ENCODE assay signal across 20 mouse cellular contexts in genomic region chr17:23850028-23850427, GRCm38 (mm10). TPM values are rescaled to one million over a fixed set of nuclear protein-coding genes. Genes with fewer than 3 reads are reported as not detected.
A peak's percentile ranks its signal among the peaks of the same experiment; 100 is the strongest.
DNase-seq lines count a peak whose midpoint lies in the region; ATAC-seq and TF ChIP-seq lines count a peak whose summit lies in the region.
"Had no signal": no experiment of that assay in that cellular context is flagged by ENCODE, and none has a peak within 500 bp of the region (broad histone marks: within the 10 kb centered on the region; RNA-seq: fewer than 3 reads in every experiment).

No protein-coding gene starts in this region.

- no peaks in the 10 kb centered on the region for H3K36me3 ChIP-seq in hindbrain, postnatal 0 days (ENCODE audit: insufficient read depth, low read length)
- no peaks in the 10 kb centered on the region for H3K36me3 ChIP-seq in hindbrain, embryonic 11.5 days (ENCODE audit: control insufficient read depth, insufficient read depth, low read length)
- H3K36me3 ChIP-seq in lung, embryonic 14.5 days (ENCODE audit: insufficient read depth), result no peaks in the 10 kb centered on the region
- H3K36me3 ChIP-seq in E14TG2a.4 (ENCODE audit: insufficient read depth, low read length), result no peaks in the 10 kb centered on the region
- no peaks in the 10 kb centered on the region for H3K36me3 ChIP-seq in hindbrain, embryonic 10.5 days
- H3K36me3 ChIP-seq: forebrain, embryonic 12.5 days; limb, embryonic 13.5 days; midbrain, embryonic 15.5 days had no signal

- no peak overlapping the region for H3K9ac ChIP-seq in hindbrain, postnatal 0 days (replicated peaks; ENCODE audit: low read length)
- no peak overlapping the region for H3K9ac ChIP-seq in hindbrain, embryonic 11.5 days (ENCODE audit: low read depth, low read length)
- H3K9ac ChIP-seq in lung, embryonic 14.5 days, result no peak overlapping the region
- H3K9ac ChIP-seq: forebrain, embryonic 12.5 days; limb, embryonic 13.5 days; midbrain, embryonic 15.5 days had no signal

- H3K27me3 ChIP-seq in hindbrain, postnatal 0 days (ENCODE audit: insufficient read depth, low read length), result no peaks in the 10 kb centered on the region
- H3K27me3 ChIP-seq in hindbrain, embryonic 11.5 days (ENCODE audit: control insufficient read depth, insufficient read depth, low read length), result no peaks in the 10 kb centered on the region
- H3K27me3 ChIP-seq in lung, embryonic 14.5 days (ENCODE audit: insufficient read depth, low read length), result no peaks in the 10 kb centered on the region
- H3K27me3 ChIP-seq in E14TG2a.4 (ENCODE audit: insufficient read depth, low read length), result no peaks in the 10 kb centered on the region; the same call in 1 of the 2 replicates
- no peaks in the 10 kb centered on the region for H3K27me3 ChIP-seq in hindbrain, embryonic 10.5 days (ENCODE audit: insufficient read depth, poor library complexity, severe bottlenecking)
- H3K27me3 ChIP-seq: limb, embryonic 13.5 days; midbrain, embryonic 15.5 days had no signal

- no peak overlapping the region for H3K4me2 ChIP-seq in hindbrain, postnatal 0 days (ENCODE audit: low read depth, low read length)
- H3K4me2 ChIP-seq in hindbrain, embryonic 11.5 days (replicated peaks; ENCODE audit: low read depth, low read length), result no peak overlapping the region
- no peak overlapping the region for H3K4me2 ChIP-seq in lung, embryonic 14.5 days
- H3K4me2 ChIP-seq: forebrain, embryonic 12.5 days; limb, embryonic 13.5 days; midbrain, embryonic 15.5 days had no signal

- TF ChIP-seq CTCF in hindbrain, postnatal 0 days (IDR thresholded peaks at IDR 0.05; ENCODE audit: low read depth), result peak; percentile 27; the same call in 1 of the 2 replicates
- TF ChIP-seq CTCF in lung, embryonic 14.5 days (IDR thresholded peaks at IDR 0.05; ENCODE audit: low read depth), result peak; percentile 28
- peak; percentile 27 for TF ChIP-seq CTCF in E14TG2a.4 (conservative IDR thresholded peaks at IDR 0.05; ENCODE audit: low read length)

- WGBS in hindbrain, postnatal 0 days, result 69% methylated on average over 2 of the region's 2 CpGs
- 59% methylated on average over 2 of the region's 2 CpGs for WGBS in hindbrain, embryonic 11.5 days
- 61% methylated on average over 2 of the region's 2 CpGs for WGBS in lung, embryonic 14.5 days
- WGBS in hindbrain, embryonic 10.5 days, result 63% methylated on average over 2 of the region's 2 CpGs

- no peak overlapping the region for H3K4me3 ChIP-seq in hindbrain, postnatal 0 days (ENCODE audit: low read length)
- H3K4me3 ChIP-seq in hindbrain, embryonic 11.5 days (ENCODE audit: low read depth, low read length), result no peak overlapping the region
- H3K4me3 ChIP-seq in lung, embryonic 14.5 days (ENCODE audit: low read depth, low read length), result no peak overlapping the region
- no peak overlapping the region for H3K4me3 ChIP-seq in E14TG2a.4 (replicated peaks; ENCODE audit: low read length)
- no peak overlapping the region for H3K4me3 ChIP-seq in hindbrain, embryonic 10.5 days
- H3K4me3 ChIP-seq: forebrain, embryonic 12.5 days; limb, embryonic 13.5 days; midbrain, embryonic 15.5 days had no signal

- H3K4me1 ChIP-seq in hindbrain, postnatal 0 days (ENCODE audit: insufficient read depth, low read length), result no peaks in the 10 kb centered on the region
- H3K4me1 ChIP-seq in hindbrain, embryonic 11.5 days (replicated peaks; ENCODE audit: control insufficient read depth, insufficient read depth, low read length), result no peaks in the 10 kb centered on the region
- no peaks in the 10 kb centered on the region for H3K4me1 ChIP-seq in lung, embryonic 14.5 days (ENCODE audit: insufficient read depth)
- 0 out of 2 replicates have a peak, but pooled peaks cover 3% of the 10 kb centered on the region for H3K4me1 ChIP-seq in E14TG2a.4 (replicated peaks; ENCODE audit: low read depth, low read length)
- H3K4me1 ChIP-seq in hindbrain, embryonic 10.5 days (replicated peaks), result no peaks in the 10 kb centered on the region
- H3K4me1 ChIP-seq: forebrain, embryonic 12.5 days; limb, embryonic 13.5 days; midbrain, embryonic 15.5 days had no signal

- no peak for DNase-seq in hindbrain, postnatal 0 days (ENCODE audit: low spot score)
- no peak for DNase-seq in hindbrain, embryonic 11.5 days (ENCODE audit: low spot score)
- DNase-seq in lung, embryonic 14.5 days, result no peak
- DNase-seq in lung, postnatal 14 days, result no peak
- DNase-seq in gastrocnemius, postnatal 25 days, result no peak
- no peak for DNase-seq in hindbrain, embryonic 10.5 days (ENCODE audit: low spot score)
- DNase-seq: cerebellum, postnatal 14 days; kidney, postnatal 10 days; layer of hippocampus, adult 9-11 months; lung, adult 2 months; thymus, postnatal 36 days had no signal

- H3K27ac ChIP-seq in hindbrain, postnatal 0 days, result no peak overlapping the region
- no peak overlapping the region for H3K27ac ChIP-seq in hindbrain, embryonic 11.5 days (ENCODE audit: low read depth, low read length)
- no peak overlapping the region for H3K27ac ChIP-seq in lung, embryonic 14.5 days (ENCODE audit: low read depth)
- no peak overlapping the region for H3K27ac ChIP-seq in hindbrain, embryonic 10.5 days
- H3K27ac ChIP-seq: forebrain, embryonic 12.5 days; limb, embryonic 13.5 days; midbrain, embryonic 15.5 days had no signal

- no peaks in the 10 kb centered on the region for H3K9me3 ChIP-seq in hindbrain, postnatal 0 days (ENCODE audit: low read length)
- H3K9me3 ChIP-seq in hindbrain, embryonic 11.5 days (ENCODE audit: control insufficient read depth, low read length), result no peaks in the 10 kb centered on the region
- no peaks in the 10 kb centered on the region for H3K9me3 ChIP-seq in lung, embryonic 14.5 days (ENCODE audit: low read depth, low read length)
- no peaks in the 10 kb centered on the region for H3K9me3 ChIP-seq in E14TG2a.4 (ENCODE audit: low read length)
- no peaks in the 10 kb centered on the region for H3K9me3 ChIP-seq in hindbrain, embryonic 10.5 days
- H3K9me3 ChIP-seq: forebrain, embryonic 12.5 days; limb, embryonic 13.5 days; midbrain, embryonic 15.5 days had no signal

- ATAC-seq in hindbrain, postnatal 0 days, result no peak
- no peak for ATAC-seq in hindbrain, embryonic 11.5 days (ENCODE audit: low FRiP score)
- ATAC-seq in lung, embryonic 14.5 days (ENCODE audit: insufficient read depth), result no peak
- ATAC-seq in megakaryocyte progenitor cell, adult 5-6 weeks (replicated peaks; ENCODE audit: poor library complexity), result 0 out of 2 replicates have a peak, but pooled peaks have one; percentile 49
- ATAC-seq: midbrain, embryonic 15.5 days had no signal

RNA-seq across cellular contexts. Expression of gene Prss41, which starts 6.1 kb away (rescaled TPM):
- total RNA-seq in hindbrain, postnatal 0 days (2014; rRNA removed), result 0.37 TPM in 1 of 2 replicates, not detected in the other
- 0.90 and 1.3 TPM in 2 replicates for polyA plus RNA-seq in hindbrain, postnatal 0 days (2015; fragmentation: Nextera tagmentation; extraction: Ambion mirVana)
- 0.92 and 1.6 TPM in 2 replicates for polyA plus RNA-seq in hindbrain, embryonic 11.5 days (2014; fragmentation: Nextera tagmentation; extraction: Ambion mirVana)
- polyA plus RNA-seq in lung, embryonic 14.5 days (2014; fragmentation: Nextera tagmentation; extraction: Ambion mirVana), result 1.0 and 1.4 TPM in 2 replicates
- 0.35 TPM in 1 of 2 replicates, not detected in the other for total RNA-seq in megakaryocyte progenitor cell, adult 5-6 weeks (2015)
- not detected in 2 replicates for total RNA-seq in megakaryocyte progenitor cell, adult 5-6 weeks (2017)
- not detected for total RNA-seq in gastrocnemius, postnatal 25 days (2021)
- polyA plus RNA-seq in hindbrain, embryonic 10.5 days (2016; fragmentation: Nextera tagmentation; extraction: Ambion mirVana), result 1.6 and 1.9 TPM in 2 replicates
- total RNA-seq: hematopoietic stem cell, adult 5-6 weeks had no signal
- polyA plus RNA-seq: heart, embryonic 14.5 days had no signal

RNA-seq across cellular contexts. Expression of gene Prss32, which starts 6.4 kb away (rescaled TPM):
- total RNA-seq in hindbrain, postnatal 0 days (2014; rRNA removed), result not detected in 2 replicates
- 0.25 and 0.48 TPM in 2 replicates for polyA plus RNA-seq in hindbrain, postnatal 0 days (2015; fragmentation: Nextera tagmentation; extraction: Ambion mirVana)
- polyA plus RNA-seq in hindbrain, embryonic 11.5 days (2014; fragmentation: Nextera tagmentation; extraction: Ambion mirVana), result not detected in 2 replicates
- polyA plus RNA-seq in lung, embryonic 14.5 days (2014; fragmentation: Nextera tagmentation; extraction: Ambion mirVana), result not detected in 2 replicates
- not detected in 2 replicates for total RNA-seq in megakaryocyte progenitor cell, adult 5-6 weeks (2015)
- not detected in 2 replicates for total RNA-seq in megakaryocyte progenitor cell, adult 5-6 weeks (2017)
- total RNA-seq in gastrocnemius, postnatal 25 days (2021), result not detected
- not detected in 2 replicates for polyA plus RNA-seq in hindbrain, embryonic 10.5 days (2016; fragmentation: Nextera tagmentation; extraction: Ambion mirVana)
- total RNA-seq: adrenal gland, postnatal 4 days; hematopoietic stem cell, adult 5-6 weeks had no signal
- polyA plus RNA-seq: forebrain, embryonic 12.5 days; heart, embryonic 14.5 days; limb, embryonic 13.5 days; lung, adult 2 months; midbrain, embryonic 15.5 days had no signal

RNA-seq across cellular contexts. Expression of gene Prss33, which starts 14.2 kb away (rescaled TPM):
- total RNA-seq in hindbrain, postnatal 0 days (2014; rRNA removed), result not detected in 2 replicates
- not detected in 2 replicates for polyA plus RNA-seq in hindbrain, postnatal 0 days (2015; fragmentation: Nextera tagmentation; extraction: Ambion mirVana)
- 0.14 TPM in 1 of 2 replicates, not detected in the other for polyA plus RNA-seq in hindbrain, embryonic 11.5 days (2014; fragmentation: Nextera tagmentation; extraction: Ambion mirVana)
- polyA plus RNA-seq in lung, embryonic 14.5 days (2014; fragmentation: Nextera tagmentation; extraction: Ambion mirVana), result not detected in 2 replicates
- not detected in 2 replicates for total RNA-seq in megakaryocyte progenitor cell, adult 5-6 weeks (2015)
- not detected in 2 replicates for total RNA-seq in megakaryocyte progenitor cell, adult 5-6 weeks (2017)
- not detected for total RNA-seq in gastrocnemius, postnatal 25 days (2021)
- 0.24 TPM in 1 of 2 replicates, not detected in the other for polyA plus RNA-seq in hindbrain, embryonic 10.5 days (2016; fragmentation: Nextera tagmentation; extraction: Ambion mirVana)
- total RNA-seq: adrenal gland, postnatal 4 days had no signal
- polyA plus RNA-seq: forebrain, embryonic 12.5 days; heart, embryonic 14.5 days; limb, embryonic 13.5 days; lung, adult 2 months had no signal

RNA-seq across cellular contexts. Expression of gene Prss21, which starts 17.8 kb away (rescaled TPM):
- not detected in 2 replicates for total RNA-seq in hindbrain, postnatal 0 days (2014; rRNA removed)
- not detected in 2 replicates for polyA plus RNA-seq in hindbrain, postnatal 0 days (2015; fragmentation: Nextera tagmentation; extraction: Ambion mirVana)
- not detected in 2 replicates for polyA plus RNA-seq in hindbrain, embryonic 11.5 days (2014; fragmentation: Nextera tagmentation; extraction: Ambion mirVana)
- not detected in 2 replicates for polyA plus RNA-seq in lung, embryonic 14.5 days (2014; fragmentation: Nextera tagmentation; extraction: Ambion mirVana)
- total RNA-seq in megakaryocyte progenitor cell, adult 5-6 weeks (2015), result not detected in 2 replicates
- not detected in 2 replicates for total RNA-seq in megakaryocyte progenitor cell, adult 5-6 weeks (2017)
- total RNA-seq in gastrocnemius, postnatal 25 days (2021), result not detected
- not detected in 2 replicates for polyA plus RNA-seq in hindbrain, embryonic 10.5 days (2016; fragmentation: Nextera tagmentation; extraction: Ambion mirVana)
- total RNA-seq: adrenal gland, postnatal 4 days; hematopoietic stem cell, adult 5-6 weeks had no signal
- polyA plus RNA-seq: forebrain, embryonic 12.5 days; heart, embryonic 14.5 days; intestine, embryonic 14.5 days; limb, embryonic 13.5 days; lung, adult 2 months; midbrain, embryonic 15.5 days had no signal

RNA-seq across cellular contexts. Expression of gene Elob, which starts 21.1 kb away (rescaled TPM):
- 755 and 1,410 TPM in 2 replicates for total RNA-seq in hindbrain, postnatal 0 days (2014; rRNA removed)
- 1,482 and 1,504 TPM in 2 replicates for polyA plus RNA-seq in hindbrain, postnatal 0 days (2015; fragmentation: Nextera tagmentation; extraction: Ambion mirVana)
- 1,090 and 1,145 TPM in 2 replicates for polyA plus RNA-seq in hindbrain, embryonic 11.5 days (2014; fragmentation: Nextera tagmentation; extraction: Ambion mirVana)
- 1,057 and 1,075 TPM in 2 replicates for polyA plus RNA-seq in lung, embryonic 14.5 days (2014; fragmentation: Nextera tagmentation; extraction: Ambion mirVana)
- 262 and 312 TPM in 2 replicates for total RNA-seq in megakaryocyte progenitor cell, adult 5-6 weeks (2015)
- total RNA-seq in megakaryocyte progenitor cell, adult 5-6 weeks (2017), result 108 and 112 TPM in 2 replicates
- 100 to 1,000 TPM; 237 to 267 TPM for total RNA-seq in gastrocnemius, postnatal 25 days (2021)
- polyA plus RNA-seq in hindbrain, embryonic 10.5 days (2016; fragmentation: Nextera tagmentation; extraction: Ambion mirVana), result 1,118 and 1,222 TPM in 2 replicates
